Mouse (Mus musculus) large intestine, adult 2 months (tissue): ENCODE data around the gene Cep55. TPM values are rescaled to one million over a fixed set of nuclear protein-coding genes. Genes with fewer than 3 reads are reported as not detected.

Experiments
- DNase-seq: peaks from one replicate; pipeline ENCODE4 v3.0.0-alpha.2; 2012; ENCODE audit warnings: low read depth, low spot score
- WGBS: fragments of 180-500 bp; shearing (Covaris S2); methylation state at CpG from one replicate; pipeline ENCODE4 v1.1.7; 2018; 5-methylcytosine and 5-hydroxymethylcytosine counted together
- polyA plus RNA-seq: library from polyadenylated mRNA; depleted of rRNA; stranded (reverse); fragments of >200 nt; gene quantifications from 2 replicates; pipeline ENCODE4 v1.2.3, GENCODE M21; 2012

The Cep55 gene
- polyA plus RNA-seq, 1 experiment: 6.9 TPM

DNA sequence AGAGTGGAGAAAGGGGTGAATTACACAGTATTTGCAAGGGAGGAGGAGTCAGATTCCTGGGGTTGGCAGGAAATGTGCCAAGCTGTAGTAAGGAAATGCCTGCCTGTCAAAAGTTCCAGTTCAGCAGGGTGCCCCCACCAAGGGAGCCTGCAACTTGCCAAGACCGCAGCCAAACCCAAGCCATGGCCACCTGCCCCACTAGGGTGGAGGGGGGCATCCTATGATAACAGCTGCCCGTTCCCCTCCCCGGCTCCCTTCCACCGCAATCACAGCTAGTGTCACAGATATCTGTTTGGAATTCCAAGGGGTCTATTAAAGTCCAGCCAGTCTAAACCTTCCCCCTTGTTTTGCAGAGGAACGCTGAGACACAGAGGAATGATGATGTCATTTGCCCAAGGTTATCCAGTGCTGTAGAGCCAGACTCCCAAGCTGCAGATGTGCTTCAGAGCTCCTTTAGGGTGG lies 12.5 kb upstream of the Cep55 start:
- DNase-seq: no peak
- 4% methylated on average over 5 of the region's 5 CpGs for WGBS

DNA sequence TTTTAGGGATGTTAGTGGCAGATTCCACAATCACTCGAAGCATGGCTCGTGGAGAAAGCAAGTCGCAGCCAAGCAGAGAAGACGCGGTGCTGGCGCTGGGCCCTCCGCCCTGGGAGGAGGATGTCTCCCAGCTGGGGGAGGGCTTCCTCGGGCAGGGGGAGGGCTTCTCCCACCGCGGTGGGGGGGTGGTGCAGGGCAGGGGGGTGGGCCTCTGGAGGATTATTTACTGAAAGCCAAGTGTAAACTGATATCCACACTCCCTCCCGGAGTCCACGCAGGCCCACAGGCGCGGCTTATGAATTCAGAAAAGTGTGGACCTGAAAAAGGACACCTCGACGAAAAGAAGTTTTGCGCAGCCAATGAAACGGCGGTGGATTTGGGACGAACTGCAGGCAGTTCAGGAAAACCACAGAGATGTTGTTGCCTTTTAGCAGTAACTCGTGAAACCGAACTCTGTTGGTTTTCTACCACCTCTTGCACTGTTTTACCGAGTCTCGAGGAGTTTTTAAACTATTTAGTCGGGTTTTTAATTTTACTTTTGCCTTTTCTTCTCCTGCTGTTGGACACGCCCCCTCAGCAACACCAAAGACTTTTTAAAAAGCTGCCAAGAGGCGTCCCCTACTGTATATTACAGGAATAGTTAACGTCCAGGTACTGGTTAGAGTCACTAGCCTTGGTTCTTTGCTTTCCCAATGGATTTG lies 11.4 kb upstream of the Cep55 start, which contains the start of gene Myof:
Myof (minus strand) TSS at position 297 of the 701 bp plus-strand sequence.
- under 1% methylated on average over 28 of the region's 28 CpGs for WGBS
- DNase-seq: no peak

DNA sequence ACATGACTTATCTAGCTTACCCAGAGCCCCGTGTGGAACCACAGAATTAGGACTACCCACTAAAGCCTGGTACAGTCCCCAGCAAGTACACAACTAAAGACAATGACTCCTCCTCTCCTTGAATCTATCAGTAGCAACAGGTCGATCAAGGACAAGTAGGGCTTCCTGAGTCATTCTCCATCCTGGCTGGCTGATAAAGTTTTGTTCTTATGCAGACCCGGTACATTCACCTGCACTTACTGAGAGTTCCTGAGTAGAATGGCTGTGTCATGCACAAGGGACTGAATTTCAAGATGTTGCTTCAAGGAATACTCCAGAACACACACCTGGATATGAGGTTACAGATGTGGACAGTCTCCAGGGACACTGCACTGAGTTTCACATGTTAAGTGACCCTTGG lies 9.6 kb upstream of the Cep55 start:
- WGBS: 89% methylated on average over 3 of the region's 3 CpGs
- no peak for DNase-seq

DNA sequence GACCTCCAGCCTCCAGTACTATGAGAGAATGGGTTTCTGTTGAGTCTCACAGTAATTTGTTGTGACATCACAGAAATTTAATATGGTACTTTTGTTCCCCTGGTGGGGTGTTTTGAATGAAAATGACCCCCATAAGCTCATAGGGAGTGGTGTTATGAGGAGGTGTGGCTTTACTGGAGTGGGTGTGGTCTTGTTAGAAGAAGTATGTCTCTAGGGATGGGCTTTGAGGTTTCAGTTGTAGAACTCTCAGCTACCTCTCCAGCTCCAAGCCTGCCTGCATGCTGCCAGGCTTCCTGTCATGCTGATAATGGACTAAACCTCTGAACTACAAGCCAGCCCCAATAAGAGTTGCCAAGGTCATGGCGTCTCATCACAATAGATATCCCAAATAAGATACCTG lies 5.1 kb upstream of the Cep55 start:
- no peak for DNase-seq
- 88% methylated on average over 1 of the region's 1 CpGs for WGBS

DNA sequence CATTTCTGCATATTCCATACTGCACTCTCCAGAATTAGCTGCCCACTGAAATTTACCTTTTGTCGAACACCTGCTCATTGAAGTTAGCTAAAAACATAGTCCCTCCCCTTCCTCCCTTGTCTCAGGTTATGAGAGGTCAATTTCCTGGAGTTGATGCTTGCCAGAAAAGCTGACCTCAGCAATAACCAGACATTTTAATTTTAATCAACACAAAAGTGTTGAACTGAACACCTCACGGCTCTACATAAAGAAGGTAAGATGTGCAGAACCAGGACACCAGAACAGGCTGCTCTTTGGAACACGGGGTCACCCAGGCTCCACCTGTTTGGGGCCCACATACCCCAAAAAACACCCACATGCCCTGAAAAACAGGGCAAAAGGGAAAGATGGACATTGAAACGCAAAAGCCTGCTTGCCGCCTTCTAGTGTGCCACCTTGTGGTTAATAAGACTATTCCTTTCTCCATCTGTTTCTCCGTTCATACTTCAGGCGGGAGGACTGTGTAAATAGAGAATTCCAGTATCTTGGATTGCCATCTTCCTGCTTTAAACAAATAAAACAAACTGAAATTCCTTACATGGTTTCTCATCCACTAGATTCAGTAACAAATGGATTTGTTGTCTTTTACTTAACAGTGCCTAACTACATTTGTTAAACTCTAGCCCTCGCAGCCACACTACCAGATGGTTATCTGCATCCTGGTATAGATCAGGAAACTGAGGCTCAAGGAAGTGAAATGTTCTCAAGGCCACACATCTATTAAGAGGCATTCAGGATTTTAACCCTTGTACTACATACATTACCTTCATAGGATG lies 1.4 kb upstream of the Cep55 start:
- no peak for DNase-seq
- 20% methylated on average over 8 of the region's 8 CpGs for WGBS

DNA sequence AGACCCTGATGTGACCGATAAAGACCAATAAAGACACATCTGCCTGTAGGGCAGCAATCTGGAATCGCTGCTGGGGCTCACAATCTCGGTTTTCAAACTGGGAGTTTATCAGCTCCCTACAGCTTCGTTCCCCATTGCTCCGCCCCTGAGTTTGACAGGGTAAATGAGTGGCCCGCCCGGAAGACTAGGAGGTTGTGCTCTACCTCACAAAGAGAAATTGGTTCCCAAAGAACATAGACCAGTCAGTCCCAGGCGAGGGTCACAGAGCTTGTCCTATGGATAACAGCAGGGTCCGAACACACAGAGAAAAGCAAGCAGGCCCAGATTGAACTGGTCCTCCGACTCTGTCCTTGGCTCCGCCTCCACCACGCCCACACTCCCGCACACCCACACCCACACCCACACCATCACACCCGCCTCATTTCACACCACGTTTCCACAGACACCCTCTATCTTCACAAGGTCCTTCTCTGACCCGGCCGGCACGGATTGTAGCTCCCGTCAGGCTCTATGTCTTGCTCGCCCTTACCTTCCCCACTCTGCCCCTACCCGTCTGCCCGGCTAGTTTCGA lies 577 bp upstream of the Cep55 start:
- no peak for DNase-seq
- under 1% methylated on average over 23 of the region's 23 CpGs for WGBS

DNA sequence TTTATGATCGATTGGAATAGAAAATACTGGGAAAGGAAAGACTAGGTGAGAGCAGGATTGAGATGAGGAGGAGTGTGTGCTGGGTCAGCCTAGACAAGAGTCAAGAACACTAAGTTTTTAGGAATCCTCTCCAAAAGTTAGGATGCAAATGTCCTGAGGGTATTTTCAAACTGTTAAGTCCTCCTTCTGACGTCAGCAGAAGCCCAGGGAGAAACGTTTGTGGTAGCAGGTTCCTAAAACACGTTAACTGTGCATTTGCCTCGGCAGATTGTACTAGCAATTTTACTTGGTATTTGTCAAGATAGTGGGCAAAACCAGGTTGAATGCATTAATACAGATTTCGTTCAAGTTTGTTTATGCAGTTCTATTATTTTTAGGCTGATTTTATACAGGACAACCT lies 987 bp downstream of the Cep55 start:
- DNase-seq: no peak
- 9% methylated on average over 6 of the region's 6 CpGs for WGBS

DNA sequence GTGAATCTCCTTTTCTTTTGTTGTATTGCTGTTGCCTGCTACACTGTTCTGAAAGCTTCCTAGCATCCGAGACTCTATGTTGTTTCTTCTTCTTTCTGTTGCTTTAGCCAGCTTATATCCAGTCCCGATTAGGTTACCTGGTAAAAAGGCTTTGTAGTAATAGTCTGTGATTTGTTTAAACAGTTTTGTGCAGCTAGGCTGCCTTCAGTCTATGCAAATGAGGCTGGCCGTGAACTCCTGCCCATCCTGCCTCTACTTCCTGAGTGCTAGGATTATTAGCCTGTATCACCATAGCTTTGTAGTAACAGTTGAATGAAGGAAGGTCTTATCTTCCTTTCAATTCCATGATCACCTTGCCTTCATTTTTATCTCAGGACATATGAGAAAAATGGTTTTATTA lies 1.5 kb downstream of the Cep55 start:
- 37% methylated on average over 3 of the region's 3 CpGs for WGBS
- no peak for DNase-seq

DNA sequence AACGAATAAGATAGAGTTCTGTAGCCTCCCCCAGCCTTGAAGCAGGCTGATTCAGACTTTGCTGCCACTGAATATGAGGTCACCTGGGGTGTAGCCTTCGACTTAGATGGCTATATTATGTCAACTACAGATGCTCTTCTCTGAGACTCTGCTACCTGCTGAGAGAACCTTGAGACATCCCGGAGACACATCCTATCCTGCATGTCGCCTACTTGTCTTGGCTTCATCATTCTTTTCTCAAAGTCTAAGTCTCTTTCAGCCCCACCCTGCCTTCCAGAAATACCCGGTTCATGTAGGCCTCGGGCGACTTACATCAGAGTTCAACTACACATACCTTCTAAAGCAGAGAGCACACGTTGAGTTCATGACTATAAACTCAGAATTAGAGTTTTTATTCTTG lies 2.1 kb downstream of the Cep55 start:
- WGBS: 80% methylated on average over 8 of the region's 8 CpGs
- DNase-seq: no peak

DNA sequence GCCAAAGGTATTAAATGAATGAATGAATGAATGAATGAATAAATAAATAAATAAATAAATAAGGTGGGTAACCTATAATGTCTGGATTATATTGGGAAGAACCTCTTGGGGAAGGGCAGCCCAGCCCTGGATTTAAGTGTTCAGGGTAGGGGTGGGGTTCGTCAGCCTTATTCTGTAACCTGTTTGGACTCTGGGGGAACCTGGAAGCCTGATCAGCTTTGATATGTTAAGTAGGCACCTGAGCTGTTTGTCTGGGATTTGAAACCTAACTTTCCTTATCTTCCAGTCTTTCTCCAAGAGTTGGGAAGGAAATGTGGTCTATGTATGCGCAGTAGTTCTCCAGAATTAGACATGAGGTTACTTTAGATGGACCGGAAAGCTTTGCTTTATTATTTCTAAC lies 8.4 kb downstream of the Cep55 start:
- no peak for DNase-seq
- 87% methylated on average over 3 of the region's 3 CpGs for WGBS

DNA sequence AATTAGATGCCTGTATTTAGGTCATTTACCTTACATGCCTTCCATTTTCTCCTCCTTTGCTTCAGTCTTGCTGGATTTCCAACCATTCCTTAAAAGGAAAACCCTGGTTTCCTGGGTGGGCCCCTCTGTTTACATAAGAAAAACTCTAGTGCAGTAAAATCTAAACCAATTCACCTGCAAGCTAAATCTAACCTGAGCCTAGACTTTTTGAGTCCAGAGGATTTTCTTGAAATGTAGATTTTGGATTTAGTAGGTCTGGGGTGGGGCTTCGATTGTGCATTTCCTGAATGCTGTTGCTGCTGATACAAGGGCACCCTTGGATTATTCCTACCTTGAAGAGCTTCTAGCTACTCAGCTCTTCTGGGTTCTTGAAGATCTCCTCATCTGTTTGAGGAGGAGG lies 9.2 kb downstream of the Cep55 start:
- WGBS: 68% methylated on average over 1 of the region's 1 CpGs

DNA sequence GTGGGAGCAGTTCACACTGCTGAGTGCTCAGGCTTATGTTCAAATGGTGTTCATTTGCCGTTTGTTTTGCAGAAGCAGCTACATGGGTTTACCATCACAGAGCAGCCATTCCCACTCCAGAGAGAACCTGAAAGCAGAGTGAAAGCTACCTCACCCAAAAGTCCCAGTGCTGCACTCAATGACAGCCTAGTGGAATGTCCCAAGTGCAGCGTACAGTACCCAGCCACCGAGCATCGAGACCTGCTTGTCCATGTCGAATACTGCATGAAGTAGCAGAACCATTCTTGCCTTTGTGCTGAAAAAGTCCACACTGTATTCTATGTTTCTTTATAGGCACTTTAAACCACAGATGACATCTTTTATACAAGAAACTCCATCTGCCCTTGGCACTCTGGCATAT lies 18.4 kb downstream of the Cep55 start:
- WGBS: 95% methylated on average over 5 of the region's 5 CpGs
- DNase-seq: no peak

More for the DNA sequence above, 9.2 kb downstream of the Cep55 start:
- no peak for DNase-seq

DNA sequence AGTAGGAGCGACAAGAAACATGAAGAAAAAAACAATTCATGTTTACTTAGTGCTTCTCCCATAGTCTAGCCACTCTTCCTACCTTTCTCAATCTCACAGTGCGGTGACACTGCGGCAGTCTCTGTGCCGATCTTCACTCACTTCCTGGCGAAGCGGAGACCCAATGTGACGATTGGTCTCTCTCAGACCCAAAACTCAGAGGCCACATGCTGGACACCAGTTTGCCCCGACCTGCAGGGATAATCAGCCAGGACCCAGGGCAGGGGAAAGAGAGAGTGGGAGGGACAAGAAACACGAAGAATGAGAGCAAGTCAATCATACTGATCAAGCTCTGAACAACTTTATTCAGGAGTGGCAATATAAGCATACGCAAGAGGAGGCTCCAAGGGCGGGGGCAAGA lies 20.2 kb downstream of the Cep55 start:
- no peak for DNase-seq
- 88% methylated on average over 11 of the region's 11 CpGs for WGBS

DNA sequence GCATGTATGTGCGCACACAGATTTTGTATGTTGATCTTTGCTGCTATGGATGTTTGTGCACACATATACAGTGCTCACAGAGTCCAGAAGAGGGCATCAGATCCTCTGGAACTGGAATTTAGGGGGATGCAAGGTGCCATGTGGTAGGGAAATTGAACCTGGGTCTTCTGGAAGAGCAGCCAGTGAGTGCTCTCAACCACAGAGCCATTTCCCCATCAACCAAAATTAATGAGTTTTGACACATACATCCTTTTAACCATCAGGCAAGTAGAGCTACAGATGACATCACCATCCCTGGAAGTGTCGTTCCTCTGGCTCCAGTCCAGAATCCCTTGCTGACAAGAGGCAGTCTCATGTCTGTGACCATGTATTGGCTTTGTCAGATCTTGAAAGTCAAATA lies 21.4 kb downstream of the Cep55 start:
- no peak for DNase-seq
- WGBS: 48% methylated on average over 2 of the region's 2 CpGs

DNA sequence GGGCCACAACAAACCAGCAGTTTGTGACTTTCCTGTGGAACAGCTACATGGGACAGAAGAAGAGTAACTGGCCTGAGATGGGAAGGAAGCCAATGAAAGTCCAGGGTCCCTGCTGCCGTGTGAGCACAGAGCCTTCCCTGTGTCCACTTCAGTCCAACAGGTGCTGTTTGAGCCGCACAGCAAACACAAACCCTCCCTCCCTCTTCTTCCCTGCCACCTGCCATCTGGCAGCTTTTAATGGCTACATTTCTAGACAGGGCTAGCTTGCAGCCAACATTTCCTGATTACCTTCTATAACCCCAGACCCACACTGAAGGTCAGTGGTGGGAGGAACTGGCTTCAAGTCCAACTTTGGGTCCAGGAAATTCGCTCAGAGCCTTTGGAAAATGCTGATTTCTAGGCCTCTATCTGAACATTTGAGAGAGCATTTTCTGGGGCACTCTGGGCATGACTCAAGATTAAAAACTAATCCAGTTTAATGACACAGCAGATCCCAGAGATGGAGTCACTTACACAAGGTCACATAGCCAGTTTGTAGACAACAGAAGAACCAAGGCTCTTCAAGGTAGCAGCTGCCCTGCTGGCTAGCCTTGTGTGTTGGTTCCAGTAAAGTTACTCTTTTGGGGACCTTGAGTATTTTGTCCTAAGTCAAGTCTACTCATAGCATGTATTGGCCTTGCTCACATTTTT lies 23.2 kb downstream of the Cep55 start:
- WGBS: 27% methylated on average over 3 of the region's 3 CpGs
- no peak for DNase-seq

DNA sequence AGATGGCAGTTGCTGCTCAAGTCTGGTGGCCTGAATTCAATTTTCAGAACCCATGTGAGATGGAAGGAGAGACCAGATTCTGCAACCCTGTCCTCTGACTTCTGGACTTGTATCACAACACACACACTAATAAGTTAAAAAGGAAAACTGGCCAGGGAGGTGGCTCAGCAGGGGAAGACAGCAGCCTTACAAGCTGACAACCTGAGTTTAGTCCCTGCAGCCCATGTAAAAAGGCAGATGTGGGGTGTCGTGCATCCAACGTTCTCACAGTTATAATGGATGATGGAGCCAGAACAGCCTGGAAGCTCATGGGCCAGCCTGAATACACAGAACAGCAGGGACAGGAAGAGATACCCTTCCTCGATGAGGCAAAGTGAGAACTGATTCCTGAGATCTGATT lies 26.6 kb downstream of the Cep55 start:
- WGBS: 72% methylated on average over 3 of the region's 3 CpGs
- DNase-seq: no peak

DNA sequence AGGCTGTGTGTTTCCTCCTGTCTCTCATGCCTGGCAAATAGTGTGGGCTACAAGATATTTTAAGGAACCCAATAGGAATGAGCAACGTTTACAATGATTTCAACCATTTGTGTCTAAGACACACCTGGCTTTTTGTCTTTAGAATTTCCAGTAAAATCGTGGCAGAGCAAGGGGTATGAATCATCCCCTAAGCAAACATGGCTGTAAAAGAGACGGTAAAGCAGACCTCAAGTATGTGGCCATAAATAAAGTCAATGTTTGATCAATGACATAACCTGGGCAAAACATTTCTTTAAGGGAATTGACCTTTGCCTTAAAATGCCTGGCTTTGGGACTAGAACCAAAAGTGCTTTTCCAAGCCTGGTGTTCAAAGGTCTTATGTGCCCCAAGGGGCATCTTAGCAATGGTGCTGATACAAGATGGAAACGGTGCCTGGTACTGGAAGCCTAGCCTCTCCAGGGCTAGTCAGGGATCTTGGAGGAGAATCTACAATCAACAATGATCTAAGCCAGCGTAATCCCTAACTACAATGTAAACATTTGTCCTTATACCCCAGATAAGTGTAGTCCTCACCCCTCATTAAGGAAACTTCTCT lies 28.2 kb downstream of the Cep55 start:
- 14% methylated on average over 5 of the region's 5 CpGs for WGBS
- DNase-seq: peak; percentile 68

DNA sequence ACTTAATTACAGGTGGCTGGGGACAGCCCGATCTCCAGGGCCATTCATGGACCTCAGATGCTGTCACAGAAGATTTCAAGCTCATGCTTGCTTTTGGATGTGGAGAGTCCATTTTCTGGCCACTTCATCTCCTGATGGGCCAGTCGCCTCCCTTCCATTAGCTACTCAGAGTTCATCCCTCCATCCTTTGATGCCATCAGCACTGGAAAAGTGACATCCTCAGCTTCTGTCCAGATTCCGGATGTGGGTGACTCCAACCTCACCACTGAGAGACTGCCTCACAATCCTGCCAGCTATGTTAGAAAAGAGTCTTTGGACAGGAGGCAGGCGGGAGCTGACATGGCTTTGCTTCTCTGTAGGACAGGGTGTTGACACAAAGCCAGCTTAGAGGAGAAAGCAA lies 31.0 kb downstream of the Cep55 start:
- DNase-seq: no peak
- WGBS: 95% methylated on average over 4 of the region's 4 CpGs

DNA sequence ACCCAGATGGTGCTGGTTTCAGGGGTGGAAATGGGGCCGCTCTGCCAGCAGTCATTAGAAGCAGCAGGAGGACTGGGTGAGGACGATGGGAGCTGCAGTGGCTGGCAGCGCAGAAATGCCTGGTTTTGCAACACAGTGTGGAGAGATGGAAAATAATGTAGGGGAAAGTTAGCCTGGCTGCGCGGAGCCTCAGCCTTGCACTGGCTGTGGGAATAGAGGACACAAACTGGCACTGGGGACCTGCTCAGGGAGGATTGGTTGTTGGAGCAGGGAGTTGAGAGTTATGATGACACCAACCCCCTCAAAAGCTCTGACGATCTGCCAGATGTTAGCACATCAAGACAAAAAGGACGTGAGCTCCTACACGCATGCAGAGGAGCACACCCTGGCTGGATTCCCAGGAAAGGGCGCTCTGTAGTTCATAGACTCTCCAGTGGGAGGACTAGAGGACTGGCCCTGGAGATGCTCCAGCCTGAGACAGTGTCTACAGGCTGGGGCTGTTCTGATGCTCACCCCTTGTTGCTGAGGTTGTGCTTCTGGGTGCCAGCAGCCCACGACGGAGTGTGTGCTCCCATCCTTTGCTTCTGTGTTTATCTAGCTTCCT lies 32.2 kb downstream of the Cep55 start:
- 42% methylated on average over 11 of the region's 11 CpGs for WGBS
- no peak for DNase-seq
